Mouse (Mus musculus): Measurements from ENCODE around the gene Amn1.
"Not testable (repeated sequence)": the region's sequence is repeated elsewhere in the genome, so short reads cannot be mapped to it uniquely, and the experiment has no call there.

Amn1 gene

DNA sequence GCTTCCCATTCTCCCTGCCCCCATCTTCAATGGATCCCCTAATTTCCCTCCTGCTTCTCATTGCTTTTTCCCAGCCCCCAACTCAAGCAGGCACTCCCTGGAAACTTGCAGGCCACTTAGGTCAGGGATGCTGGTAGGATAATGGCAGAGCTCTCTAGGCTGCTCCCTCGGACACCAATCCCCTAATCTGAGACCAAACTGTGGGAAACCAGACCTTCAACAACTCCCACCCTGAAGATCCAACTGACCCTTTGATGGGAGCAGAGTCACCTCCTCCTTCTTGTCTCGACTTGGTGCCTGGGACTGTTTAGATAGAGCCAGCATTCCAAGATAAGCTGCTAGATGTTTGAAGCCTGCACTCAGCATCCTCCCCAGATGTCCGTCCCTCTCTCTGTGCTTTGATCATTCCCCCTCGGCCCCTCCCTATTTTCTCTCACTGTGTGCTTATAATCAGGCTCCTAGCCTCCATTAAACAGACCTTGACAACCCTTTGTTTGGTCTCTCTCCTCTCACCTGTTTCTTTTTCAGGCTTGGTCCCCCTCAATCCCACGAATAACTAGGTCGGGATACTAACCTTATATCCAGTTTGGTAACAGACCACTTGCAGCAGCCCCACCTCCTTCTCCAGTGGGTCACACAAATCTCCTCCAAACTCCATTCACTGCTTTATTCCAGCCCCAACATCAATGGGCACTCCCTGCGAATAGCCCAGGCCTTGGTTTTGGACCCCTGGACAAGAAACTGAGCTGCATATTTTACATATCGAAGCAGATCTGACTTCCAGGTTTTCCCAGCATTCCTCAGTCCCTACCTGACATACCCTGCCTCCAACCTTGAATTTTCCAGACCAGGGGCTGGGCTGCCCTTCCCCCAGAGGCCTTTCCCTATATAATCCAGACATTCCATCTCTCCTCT, 34.1 kb downstream of the Amn1 start:
- no peak for DNase-seq (ENCODE audit: low spot score in 2 of 2)

DNA sequence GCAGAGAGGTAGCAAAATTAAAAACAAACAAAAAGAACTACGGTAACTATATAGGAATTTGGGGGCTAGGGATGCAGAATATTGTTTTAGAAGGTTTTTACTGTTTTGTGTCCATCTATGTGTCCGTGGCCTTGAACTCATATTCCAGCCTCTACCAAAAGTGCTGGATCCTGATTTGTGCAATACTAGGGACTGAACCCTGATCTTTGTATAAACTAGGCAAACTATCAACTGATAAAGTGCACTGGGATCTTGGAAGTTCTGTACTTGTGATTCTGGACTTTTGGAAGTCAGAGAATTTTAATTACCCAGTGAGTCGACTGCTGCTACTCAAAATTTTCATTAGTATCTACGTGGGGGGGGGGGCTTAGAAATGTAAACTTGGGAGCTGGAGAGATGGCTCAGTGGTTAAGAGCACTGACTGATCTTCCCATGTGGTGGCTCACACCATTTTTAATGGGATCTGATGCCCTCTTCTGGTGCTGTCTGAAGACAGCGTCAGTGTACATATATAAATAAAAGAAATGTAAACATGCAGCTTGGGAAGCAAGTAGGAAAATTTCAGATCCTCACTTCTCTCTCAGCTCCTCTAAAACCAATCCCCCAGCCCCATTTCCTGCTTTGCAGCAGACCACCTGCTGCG, 34.9 kb downstream of the Amn1 start:
- DNase-seq (ENCODE audit: low spot score in 2 of 2): no peak

DNA sequence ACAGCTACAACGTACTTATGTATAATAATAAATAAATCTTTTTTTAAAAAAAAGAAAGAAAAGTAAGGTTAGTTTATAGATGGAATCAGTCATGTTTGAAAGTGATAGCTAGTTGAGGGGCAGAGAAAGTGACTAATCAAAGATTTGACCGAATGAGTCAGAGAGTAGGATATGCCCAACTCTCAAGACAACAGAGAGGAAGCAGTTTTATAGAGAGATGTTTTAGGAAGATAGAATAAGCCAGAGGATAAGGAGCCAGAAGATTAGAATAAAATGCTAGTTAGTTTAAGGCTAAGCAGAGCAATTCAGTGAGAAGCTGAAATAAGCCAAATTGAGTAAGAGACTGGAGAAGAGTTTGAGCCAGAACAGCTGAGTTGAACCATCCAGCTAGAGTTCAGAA, 36.4 kb downstream of the Amn1 start:
- DNase-seq (ENCODE audit: low spot score in 2 of 2): no peak

DNA sequence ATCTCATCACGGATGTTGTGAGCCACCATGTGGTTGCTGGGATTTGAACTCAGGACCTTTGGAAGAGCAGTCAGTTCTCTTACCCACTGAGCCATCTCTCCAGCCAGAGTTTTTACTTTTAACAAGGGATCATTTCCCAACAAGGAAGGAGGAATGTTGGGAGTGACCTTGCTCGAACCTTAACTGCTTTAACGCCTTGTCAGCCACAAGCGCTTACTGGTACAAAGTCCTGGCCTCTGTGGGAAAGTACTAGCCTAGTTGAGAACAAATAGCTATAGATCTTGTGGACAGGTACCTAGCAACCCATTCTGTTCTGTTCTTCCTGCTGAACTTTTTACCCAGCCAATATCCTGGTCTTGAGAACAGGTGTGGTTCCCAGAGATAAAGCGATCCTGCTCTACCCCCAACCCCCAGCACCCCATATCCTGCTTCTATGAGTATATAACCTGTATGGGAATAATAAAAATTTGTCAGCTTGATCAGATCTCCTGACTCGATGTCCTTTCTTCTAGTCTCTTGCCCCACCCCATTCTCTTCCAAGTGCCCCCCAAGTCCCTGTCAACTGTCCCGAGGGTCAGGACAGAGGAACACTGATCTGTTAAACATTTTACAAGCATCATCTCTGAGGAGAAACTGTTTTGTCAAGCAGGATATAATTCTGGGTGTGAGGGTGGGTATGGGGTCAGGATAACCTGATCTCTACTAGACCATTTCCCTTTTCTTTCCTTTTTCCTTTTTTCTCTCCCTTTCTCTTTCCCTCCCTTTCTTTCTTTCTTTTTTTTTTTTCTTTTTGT, 39.9 kb downstream of the Amn1 start:
- no peak for DNase-seq (ENCODE audit: low spot score in 2 of 2)

DNA sequence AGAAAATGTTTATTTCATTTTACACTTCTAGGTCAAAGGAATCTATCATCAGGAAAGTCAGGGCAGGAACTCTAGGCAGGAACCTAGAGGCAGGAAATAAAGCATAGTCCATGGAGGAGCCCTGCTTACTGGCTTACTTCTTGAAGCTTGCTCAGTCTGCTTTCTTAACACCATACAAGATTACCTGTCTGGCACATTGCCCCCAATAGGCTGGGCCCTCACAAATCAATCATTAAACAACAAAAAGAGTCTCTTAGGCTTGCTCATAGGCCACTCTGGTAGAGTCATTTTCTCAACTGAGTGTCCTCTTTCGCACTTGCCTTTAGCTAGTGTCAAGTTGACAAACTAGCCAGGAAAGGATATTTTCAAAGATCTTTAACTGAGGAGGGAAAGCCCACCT, 43.4 kb downstream of the Amn1 start:
- no peak for DNase-seq (ENCODE audit: low spot score in 2 of 2)

DNA sequence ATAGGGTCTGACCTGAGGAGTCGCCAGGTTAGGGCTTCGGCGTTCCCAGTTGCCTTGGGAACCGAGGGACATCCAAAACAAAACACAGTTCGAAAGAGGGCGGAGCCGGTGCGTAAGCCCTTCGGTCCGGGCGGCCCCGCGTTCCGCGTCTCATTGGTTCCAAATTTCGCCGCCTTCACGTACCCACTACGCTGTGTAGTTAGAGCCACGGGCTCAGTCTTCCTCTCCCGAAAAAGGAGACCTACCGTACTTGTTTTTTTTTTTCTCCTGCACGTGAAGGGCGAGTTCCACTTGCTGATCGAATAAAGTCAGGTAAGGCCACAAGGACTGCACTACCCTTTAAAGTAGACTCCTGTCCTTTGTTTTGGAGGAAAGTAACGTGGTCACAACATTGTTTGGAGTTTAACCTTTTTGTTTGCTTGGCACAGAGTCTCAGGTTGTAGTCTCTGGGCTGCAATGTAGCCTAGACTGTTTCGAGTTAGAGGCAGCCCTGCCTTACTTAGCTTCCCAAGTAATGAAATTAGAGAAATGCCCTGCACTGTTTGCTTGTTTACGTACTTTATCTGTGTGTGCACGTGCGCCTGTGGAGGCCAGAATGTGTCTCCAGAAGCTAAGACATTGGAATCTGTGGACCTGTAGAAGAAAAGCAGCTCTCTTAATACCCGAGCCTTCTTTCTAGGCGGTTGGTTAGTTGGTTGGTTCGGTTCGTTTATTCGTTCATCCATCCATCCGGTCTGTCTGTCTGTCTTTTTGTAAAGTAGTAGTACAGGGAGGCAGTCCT, 46.9 kb downstream of the Amn1 start:
- peak; percentile 82 to 87 for DNase-seq (ENCODE audit: low spot score in 2 of 2)

DNA sequence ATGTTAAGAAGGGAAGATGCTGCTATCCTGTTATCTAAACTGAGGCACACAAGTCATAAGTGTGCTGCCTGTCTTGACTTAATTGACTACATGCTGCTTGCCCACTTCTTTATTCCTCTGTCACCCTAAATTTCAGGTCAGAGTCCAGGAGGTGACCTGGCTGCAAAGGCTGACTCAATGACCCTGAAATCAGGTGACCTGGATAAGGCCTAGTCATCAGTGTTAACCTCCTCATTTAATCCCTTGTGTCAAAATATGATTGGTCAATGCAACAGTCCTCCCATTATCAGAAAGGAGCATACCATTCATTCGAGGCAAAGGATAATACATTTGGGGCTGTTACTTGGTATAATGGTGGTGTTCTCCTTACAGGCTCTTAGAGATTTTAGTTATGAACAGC, 49.0 kb downstream of the Amn1 start, which contains the start of gene Etfbkmt:
TSS of gene Etfbkmt (plus strand) at position 379 of the 400 bp plus-strand sequence.
- DNase-seq (ENCODE audit: low spot score in 2 of 2): no peak

DNA sequence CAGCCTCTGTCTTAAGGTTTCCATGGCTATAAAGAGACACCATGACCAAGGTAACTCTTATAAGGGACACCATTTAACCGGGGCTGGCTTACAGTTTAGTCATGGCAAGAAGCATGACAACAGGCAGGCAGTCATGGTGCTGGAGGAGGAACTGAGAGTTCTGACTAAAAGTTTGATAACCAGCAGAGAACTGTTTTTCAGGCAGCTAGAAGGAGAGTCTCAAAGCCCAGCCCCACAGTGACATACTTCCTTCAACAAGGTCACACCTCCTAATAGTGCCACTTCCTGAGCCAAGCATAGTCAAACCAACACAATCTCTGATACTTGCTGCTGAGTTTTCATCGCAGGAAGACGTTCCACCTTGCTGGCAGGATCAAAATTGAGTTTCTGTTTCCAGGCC, 49.5 kb downstream of the Amn1 start:
- no peak for DNase-seq (ENCODE audit: low spot score in 2 of 2)

DNA sequence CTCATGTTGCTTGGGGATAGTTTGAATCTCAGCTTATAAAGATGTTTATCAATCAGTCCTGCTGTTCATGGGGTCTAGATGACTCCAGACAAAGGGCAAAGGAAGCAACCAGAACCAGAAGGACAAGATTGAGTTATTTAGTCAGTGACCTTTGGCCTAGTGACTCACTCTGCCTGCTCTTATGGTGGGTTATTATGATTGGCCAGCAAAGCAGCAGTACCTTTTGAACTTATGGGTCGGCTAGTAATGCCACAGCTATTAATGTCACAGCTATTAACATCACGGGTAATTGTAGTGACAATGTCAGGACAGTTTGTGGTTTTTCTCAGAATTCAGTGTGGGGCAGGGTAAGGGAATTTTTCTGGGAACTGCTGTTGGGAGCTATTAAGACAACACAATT, 50.6 kb downstream of the Amn1 start:
- DNase-seq (ENCODE audit: low spot score in 2 of 2): no peak

DNA sequence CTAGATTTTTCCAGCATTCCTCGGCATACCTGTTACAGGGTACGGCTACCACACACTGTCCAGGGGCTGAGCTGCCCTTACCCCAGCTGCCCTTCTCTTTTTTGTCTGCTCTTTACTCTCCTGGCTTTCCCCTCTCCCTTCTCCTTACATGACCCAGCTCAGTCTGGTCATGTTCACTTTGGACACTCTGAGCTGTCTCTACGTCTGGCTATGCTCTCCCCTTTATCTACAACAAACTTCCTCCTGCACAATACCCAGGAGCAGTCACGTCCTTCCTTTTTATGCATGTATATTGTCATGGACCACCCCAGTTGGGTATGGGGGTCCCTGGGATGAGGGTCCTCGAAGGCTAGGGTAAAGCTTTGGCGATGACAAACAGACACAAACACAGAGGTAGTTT, 52.9 kb downstream of the Amn1 start:
- DNase-seq (ENCODE audit: low spot score in 2 of 2): no peak

DNA sequence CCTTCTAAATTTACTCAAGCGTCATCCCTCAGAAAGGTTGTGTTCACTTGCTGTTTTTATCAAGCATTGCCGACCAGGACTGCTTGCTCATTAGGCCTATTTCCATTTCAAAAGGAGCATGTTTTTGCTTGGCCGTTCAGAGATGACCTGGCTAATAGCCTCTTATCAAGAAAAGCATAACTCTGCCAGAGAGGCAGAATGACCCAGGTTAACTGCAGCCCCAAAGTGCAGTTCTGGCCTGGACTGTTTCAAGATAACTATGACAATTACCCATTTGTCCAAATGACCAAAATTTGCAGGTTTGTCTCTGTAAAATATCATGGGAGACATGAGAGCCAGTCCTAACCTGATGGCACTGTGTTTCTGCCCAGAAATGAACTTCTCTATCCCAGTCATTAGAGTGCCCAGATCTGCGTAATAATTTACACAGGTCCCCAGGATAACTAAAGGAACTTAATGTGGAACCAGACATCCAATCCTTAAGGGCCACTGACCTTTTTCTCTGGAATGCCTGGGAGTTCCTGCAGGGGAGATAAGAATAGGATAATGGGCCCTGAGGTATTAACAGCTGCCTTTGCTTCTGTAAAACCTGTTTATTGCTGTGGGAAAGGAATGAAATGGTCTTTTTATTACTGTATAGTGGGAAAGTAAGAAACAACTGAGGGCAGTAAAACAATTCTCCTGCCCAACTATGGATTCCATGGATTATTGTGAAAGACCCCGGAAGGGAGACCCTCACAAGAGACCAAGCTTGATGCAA, 53.9 kb downstream of the Amn1 start:
- DNase-seq (ENCODE audit: low spot score in 2 of 2): peak; percentile 15 to 32

DNA sequence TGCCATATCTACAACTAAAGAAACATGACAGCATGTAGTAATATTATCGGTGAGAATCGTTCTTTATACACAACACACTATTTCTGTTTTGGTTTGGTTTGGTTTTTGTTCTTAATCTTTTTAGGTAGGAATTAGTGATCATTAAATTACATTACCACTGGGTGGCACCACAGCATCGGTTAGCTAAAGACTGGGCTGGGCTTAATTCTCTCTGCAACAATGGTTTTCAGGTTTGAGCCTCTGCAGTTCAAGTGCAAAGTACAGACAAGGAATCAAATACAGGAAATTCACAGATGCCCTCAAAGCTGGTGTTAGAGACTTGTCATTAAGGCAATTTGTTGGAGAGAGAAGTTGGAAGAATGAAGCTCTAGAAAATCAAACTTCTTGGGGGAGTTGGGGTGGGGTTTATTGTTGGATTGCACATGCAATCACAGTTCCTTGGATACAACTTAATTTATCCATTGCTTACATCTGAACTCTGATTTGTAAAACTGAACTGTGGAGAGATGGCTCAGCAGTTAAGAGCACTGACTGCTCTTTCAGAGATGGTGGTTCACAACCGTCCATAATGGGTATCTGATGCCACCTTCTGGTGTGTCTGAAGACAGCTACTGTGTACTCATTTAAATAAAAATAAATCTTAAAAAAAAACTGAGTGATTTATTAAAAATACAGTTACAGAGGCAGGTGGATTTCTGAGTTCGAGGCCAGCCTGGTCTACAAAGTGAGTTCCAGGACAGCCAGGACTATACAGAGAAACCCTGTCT, 56.0 kb downstream of the Amn1 start:
- DNase-seq (ENCODE audit: low spot score in 2 of 2): peak in 1 of 2 experiments; percentile 44

DNA sequence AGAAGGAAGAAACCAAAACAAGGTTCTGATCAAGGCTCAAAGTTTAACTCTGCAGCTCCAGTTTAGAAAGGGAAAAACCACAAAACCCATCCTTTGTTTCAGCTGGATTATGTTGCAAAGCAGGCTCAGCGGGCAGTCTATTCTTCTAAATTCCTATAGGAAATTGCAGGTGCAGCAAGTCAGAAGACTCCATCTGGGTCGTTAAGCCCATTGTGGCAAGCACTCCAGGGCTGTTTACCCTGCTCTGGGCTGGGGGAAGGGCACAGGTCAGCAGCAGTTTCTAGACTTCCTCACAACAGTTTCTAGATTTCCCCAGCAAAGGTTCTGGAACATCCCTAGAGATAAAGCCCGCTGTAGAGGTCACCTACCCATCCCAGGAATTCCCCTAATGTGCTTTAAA, 57.4 kb downstream of the Amn1 start:
- no peak for DNase-seq (ENCODE audit: low spot score in 2 of 2)

DNA sequence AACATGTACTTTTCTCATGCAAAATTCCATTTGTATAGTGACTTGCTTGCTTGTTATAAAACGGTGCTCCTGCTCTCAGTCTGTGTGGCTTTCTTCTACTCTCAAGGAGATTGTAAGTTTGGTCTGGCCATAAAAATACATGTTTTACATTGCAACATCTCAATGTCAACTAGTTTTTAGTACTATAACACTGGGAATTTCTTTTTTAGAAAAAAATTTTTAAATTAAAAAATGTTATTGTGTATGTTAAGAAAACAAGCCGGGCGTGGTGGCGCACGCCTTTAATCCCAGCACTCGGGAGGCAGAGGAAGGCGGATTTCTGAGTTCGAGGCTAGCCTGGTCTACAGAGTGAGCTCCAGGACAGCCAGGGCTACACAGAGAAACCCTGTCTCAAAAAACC, 58.6 kb downstream of the Amn1 start, which contains the start of gene Gm10203:
TSS of gene Gm10203 (plus strand) at position 301 of the 400 bp plus-strand sequence.
- DNase-seq (ENCODE audit: low spot score in 2 of 2): not testable (repeated sequence)

DNA sequence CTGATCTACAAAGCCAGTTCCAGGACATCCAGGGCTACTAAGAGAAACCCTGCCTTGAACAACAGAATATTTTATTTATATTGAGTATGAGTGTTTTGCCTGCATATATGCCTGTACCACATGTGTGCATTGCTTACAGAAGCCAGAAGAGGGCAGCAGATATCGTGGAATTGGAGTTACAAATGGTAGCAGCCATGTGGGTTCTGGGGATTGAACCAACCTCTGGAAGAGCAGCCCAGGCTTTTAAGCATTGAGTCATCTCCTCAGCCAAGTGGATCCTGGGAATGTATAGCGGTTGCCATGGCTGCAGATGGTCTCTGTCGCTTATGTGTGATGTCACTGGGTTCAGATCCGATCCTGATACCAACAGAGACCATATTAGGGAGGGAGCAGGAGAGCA, 61.8 kb downstream of the Amn1 start:
- DNase-seq (ENCODE audit: low spot score in 2 of 2): peak in 1 of 2 experiments; percentile 48

DNA sequence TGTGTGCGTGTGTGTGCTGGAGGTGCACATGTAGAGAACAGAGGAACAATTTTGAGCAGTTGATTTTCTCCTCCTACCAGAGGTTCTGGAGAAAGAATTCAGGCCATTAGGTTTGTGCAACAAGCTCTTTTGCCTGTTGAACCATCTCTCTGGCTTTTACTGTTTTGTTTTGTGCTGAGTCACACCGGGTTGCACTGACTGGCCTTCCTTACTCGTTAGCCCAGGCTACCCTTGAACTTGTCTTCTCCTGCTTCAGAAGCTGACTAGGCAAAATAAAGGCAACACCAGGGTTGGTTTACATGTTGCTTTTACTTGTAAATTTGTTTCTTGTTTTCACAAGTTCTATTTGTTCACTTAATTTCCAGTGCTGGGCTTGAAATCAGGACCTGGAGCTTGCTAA, 65.5 kb downstream of the Amn1 start:
- DNase-seq (ENCODE audit: low spot score in 2 of 2): no peak

DNA sequence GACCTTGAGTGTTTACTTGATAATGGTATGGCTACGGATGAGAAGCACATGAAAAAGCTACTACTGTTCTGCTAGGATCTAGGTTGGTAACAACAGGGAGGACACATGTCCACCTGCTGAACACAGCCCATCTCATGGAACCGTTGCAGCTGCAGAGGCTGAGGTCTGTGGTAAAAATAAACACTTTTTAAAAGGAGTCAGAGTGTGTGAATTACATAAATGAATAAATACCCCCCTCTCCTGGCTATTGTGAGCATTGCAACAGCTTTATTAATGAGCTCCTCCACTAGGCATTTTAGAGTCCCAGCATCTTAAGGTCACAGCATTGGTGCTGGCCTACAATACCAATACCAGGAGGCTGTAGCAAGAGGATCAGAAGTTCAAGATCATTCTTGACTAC, 68.7 kb downstream of the Amn1 start:
- DNase-seq (ENCODE audit: low spot score in 2 of 2): peak; percentile 47 to 79

DNA sequence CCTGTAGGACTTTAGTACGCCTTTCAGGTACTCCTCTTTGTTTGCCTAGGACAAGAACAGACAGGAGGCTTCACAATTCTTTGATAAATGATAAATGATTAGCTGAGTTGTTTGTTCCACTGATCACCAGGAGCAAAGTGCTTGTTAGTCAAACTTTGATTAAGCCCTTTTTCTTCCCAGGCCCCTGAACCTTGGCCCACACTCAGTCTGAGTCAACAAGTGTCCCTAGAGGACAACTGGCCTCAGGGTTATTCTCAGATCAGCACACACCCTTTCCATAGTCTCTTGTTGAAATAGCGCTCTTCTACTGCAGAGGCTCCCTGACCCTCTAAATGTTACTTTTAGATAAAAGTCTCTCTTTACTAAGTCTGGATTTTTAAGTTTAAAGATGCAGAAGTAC, 69.6 kb downstream of the Amn1 start:
- DNase-seq (ENCODE audit: low spot score in 2 of 2): peak; percentile 63 to 72

DNA sequence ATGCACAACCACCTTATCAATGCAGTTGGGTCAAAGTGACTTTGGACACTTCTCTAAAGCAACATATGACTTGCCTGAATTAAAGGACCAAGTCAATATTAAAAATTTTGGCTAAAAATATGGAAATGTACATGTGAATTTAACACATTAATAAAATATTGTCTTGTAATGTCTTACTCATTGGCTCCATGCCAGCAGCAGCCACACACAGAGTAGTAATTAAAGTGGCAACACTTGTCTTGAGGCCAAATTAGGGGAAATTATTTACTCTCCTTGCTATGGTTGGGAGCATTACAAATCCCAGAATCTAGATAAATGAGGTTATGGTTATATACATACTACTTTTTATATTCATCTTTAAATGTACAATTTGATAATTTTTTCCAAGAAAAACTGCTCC, 71.5 kb downstream of the Amn1 start:
- DNase-seq (ENCODE audit: low spot score in 2 of 2): no peak

DNA sequence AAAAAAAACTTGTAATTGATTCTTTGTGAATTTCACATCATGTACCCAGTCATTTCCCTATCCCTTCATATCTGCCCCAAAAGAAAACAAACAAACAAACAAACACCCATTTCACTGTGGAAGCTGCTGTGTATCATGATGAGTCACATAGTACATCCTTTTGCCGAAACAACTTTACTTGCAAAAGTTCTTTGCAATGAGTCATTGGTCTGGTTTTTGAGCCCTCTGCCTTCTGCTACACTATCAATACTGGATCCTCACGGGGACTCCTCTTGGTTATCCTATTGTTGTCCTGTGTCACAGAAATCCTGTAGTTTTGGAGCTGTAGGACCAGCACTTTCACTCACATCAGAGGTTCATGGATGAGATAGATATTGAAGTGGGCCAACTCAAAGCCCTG, 79.6 kb downstream of the Amn1 start:
- DNase-seq (ENCODE audit: low spot score in 2 of 2): no peak

Data from heart, adult 9 months (tissue).